Mouse (Mus musculus) liver, embryonic 14.5 days (tissue): ENCODE results near the gene Grip1.

Source experiments
- CTCF ChIP-seq: IDR thresholded peaks from 2 replicates; pipeline ENCODE4 v1.5.1; 2016; ENCODE audit warnings: antibody characterized with exemption, low read depth, control low read depth
- EP300 ChIP-seq: IDR thresholded peaks from 2 replicates; pipeline ENCODE4 v1.6.1; 2016; ENCODE audit warnings: antibody characterized with exemption, low read depth

DNA sequence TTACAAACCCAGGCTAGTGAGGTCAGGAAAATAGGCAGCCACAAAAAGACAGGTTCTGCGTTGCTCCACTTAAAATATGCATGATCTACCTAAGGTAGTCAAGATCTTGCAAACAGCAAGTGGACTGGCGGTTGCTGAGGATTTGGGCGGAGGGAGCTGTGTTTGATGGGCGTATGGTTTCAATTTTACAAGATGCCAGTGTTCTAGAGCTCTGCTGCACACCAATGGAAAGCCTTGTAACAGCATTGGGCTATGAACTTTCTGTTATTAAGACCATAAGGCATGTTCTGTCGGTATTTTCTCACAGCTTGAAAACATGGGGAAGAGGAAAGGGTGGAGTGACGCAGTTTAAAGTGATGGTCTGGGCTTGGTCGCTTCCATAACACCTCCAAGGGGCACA is 285.8 kb downstream of the Grip1 start:
- no peak for TF ChIP-seq CTCF
- no peak for TF ChIP-seq EP300
